Comparison of ENCODE assay signal across 17 mouse cellular contexts in the genomic region with DNA sequence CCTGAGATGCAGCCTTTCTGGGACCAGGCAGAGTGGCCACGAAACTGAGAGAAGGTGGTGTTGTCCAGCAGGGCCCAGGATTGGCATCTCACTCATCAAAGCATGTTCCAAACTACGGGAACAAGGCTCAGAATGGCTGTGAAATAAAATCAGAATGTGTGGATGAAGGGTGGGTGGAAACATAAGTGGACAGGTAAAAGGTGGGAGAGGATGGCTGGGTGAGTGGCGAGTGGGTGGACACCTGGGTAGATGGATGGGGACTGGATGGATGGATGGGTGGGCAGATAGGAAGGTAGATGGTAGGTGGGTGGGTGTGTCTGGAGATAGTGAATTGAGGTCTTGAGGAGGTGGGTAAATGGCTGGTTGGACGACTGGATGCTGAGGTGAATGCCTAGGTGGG.
DNase-seq lines count a peak whose midpoint lies in the region; ATAC-seq lines count a peak whose summit lies in the region.
"Had no signal": no experiment of that assay in that cellular context is flagged by ENCODE, and none has a peak within 500 bp of the region (broad histone marks: within the 10 kb centered on the region; RNA-seq: fewer than 3 reads in every experiment).

No protein-coding gene starts in this region.

- 86% methylated on average over 4 of the region's 4 CpGs for WGBS in hindbrain, embryonic 14.5 days
- WGBS in hindbrain, embryonic 11.5 days, result 78% methylated on average over 4 of the region's 4 CpGs
- WGBS in neural tube, embryonic 13.5 days, result 79% methylated on average over 4 of the region's 4 CpGs
- 81% methylated on average over 4 of the region's 4 CpGs for WGBS in neural tube, embryonic 15.5 days
- 88% methylated on average over 4 of the region's 4 CpGs for WGBS in forebrain, embryonic 16.5 days

- no peak for DNase-seq in hindbrain, embryonic 14.5 days (ENCODE audit: low spot score)
- DNase-seq in hindbrain, embryonic 11.5 days (ENCODE audit: low spot score), result no peak
- no peak for DNase-seq in frontal cortex, postnatal 14 days (ENCODE audit: low spot score in 2 of 2)
- no peak for DNase-seq in cerebellum, adult 11-12 months
- DNase-seq: adrenal gland, adult 8-10 months; cerebellum, adult 2 months; gastrocnemius, postnatal 10 days; heart, postnatal 14 days; layer of hippocampus, adult 9-11 months; thymus, adult 2 months had no signal

- 0 out of 2 replicates have a peak overlapping the region, but pooled peaks have one; percentile 78 for H3K27ac ChIP-seq in hindbrain, embryonic 14.5 days
- H3K27ac ChIP-seq in hindbrain, embryonic 11.5 days (ENCODE audit: low read depth, low read length), result no peak overlapping the region
- H3K27ac ChIP-seq in neural tube, embryonic 13.5 days (replicated peaks), result peak overlapping the region; percentile 84
- no peak overlapping the region for H3K27ac ChIP-seq in neural tube, embryonic 15.5 days (replicated peaks)
- peak overlapping the region; percentile 90 for H3K27ac ChIP-seq in forebrain, embryonic 16.5 days (ENCODE audit: low read length)
- H3K27ac ChIP-seq: neural tube, embryonic 12.5 days had no signal

- H3K9me3 ChIP-seq in hindbrain, embryonic 14.5 days (ENCODE audit: control insufficient read depth, low read length), result no peaks in the 10 kb centered on the region
- H3K9me3 ChIP-seq in hindbrain, embryonic 11.5 days (ENCODE audit: control insufficient read depth, low read length), result no peaks in the 10 kb centered on the region
- H3K9me3 ChIP-seq in neural tube, embryonic 13.5 days, result no peaks in the 10 kb centered on the region
- no peaks in the 10 kb centered on the region for H3K9me3 ChIP-seq in neural tube, embryonic 15.5 days (replicated peaks)
- no peaks in the 10 kb centered on the region for H3K9me3 ChIP-seq in forebrain, embryonic 16.5 days (ENCODE audit: control insufficient read depth, low read length)
- H3K9me3 ChIP-seq: intestine, embryonic 15.5 days; neural tube, embryonic 12.5 days had no signal

- H3K4me1 ChIP-seq in hindbrain, embryonic 14.5 days (replicated peaks; ENCODE audit: control insufficient read depth, insufficient read depth, low read length), result peaks cover 45% of the 10 kb centered on the region
- H3K4me1 ChIP-seq in hindbrain, embryonic 11.5 days (replicated peaks; ENCODE audit: control insufficient read depth, insufficient read depth, low read length), result peaks cover 30% of the 10 kb centered on the region
- peaks cover 65% of the 10 kb centered on the region for H3K4me1 ChIP-seq in neural tube, embryonic 13.5 days (replicated peaks)
- peaks cover 53% of the 10 kb centered on the region for H3K4me1 ChIP-seq in neural tube, embryonic 15.5 days
- H3K4me1 ChIP-seq in forebrain, embryonic 16.5 days (replicated peaks; ENCODE audit: control insufficient read depth, insufficient read depth, low read length), result peaks cover 43% of the 10 kb centered on the region

- no peaks in the 10 kb centered on the region for H3K36me3 ChIP-seq in hindbrain, embryonic 14.5 days (replicated peaks; ENCODE audit: control insufficient read depth, insufficient read depth)
- H3K36me3 ChIP-seq in hindbrain, embryonic 11.5 days (ENCODE audit: control insufficient read depth, insufficient read depth, low read length), result no peaks in the 10 kb centered on the region
- no peaks in the 10 kb centered on the region for H3K36me3 ChIP-seq in neural tube, embryonic 13.5 days
- H3K36me3 ChIP-seq in neural tube, embryonic 15.5 days, result no peaks in the 10 kb centered on the region
- no peaks in the 10 kb centered on the region for H3K36me3 ChIP-seq in forebrain, embryonic 16.5 days (ENCODE audit: control insufficient read depth, insufficient read depth)
- H3K36me3 ChIP-seq: intestine, embryonic 15.5 days; neural tube, embryonic 12.5 days had no signal

- H3K4me2 ChIP-seq in hindbrain, embryonic 14.5 days (replicated peaks), result no peak overlapping the region
- H3K4me2 ChIP-seq in hindbrain, embryonic 11.5 days (replicated peaks; ENCODE audit: low read depth, low read length), result no peak overlapping the region
- H3K4me2 ChIP-seq in neural tube, embryonic 13.5 days, result no peak overlapping the region
- H3K4me2 ChIP-seq in neural tube, embryonic 15.5 days, result no peak overlapping the region
- H3K4me2 ChIP-seq in forebrain, embryonic 16.5 days (ENCODE audit: low read length), result no peak overlapping the region
- H3K4me2 ChIP-seq: liver, embryonic 11.5 days; neural tube, embryonic 12.5 days had no signal

- no peak overlapping the region for H3K9ac ChIP-seq in hindbrain, embryonic 14.5 days
- H3K9ac ChIP-seq in hindbrain, embryonic 11.5 days (ENCODE audit: low read depth, low read length), result no peak overlapping the region
- no peak overlapping the region for H3K9ac ChIP-seq in neural tube, embryonic 13.5 days
- H3K9ac ChIP-seq in neural tube, embryonic 15.5 days (replicated peaks), result no peak overlapping the region
- no peak overlapping the region for H3K9ac ChIP-seq in forebrain, embryonic 16.5 days (replicated peaks; ENCODE audit: low read depth, low read length)
- H3K9ac ChIP-seq: neural tube, embryonic 12.5 days had no signal

- no peak for ATAC-seq in hindbrain, embryonic 14.5 days (ENCODE audit: low FRiP score)
- no peak for ATAC-seq in hindbrain, embryonic 11.5 days (ENCODE audit: low FRiP score)
- no peak for ATAC-seq in neural tube, embryonic 13.5 days (ENCODE audit: low read depth)
- no peak for ATAC-seq in neural tube, embryonic 15.5 days (ENCODE audit: low FRiP score)
- ATAC-seq in forebrain, embryonic 16.5 days, result no peak
- ATAC-seq: intestine, embryonic 15.5 days; lung, postnatal 0 days had no signal

- no peaks in the 10 kb centered on the region for H3K27me3 ChIP-seq in hindbrain, embryonic 14.5 days (ENCODE audit: control insufficient read depth, insufficient read depth, low read length)
- H3K27me3 ChIP-seq in hindbrain, embryonic 11.5 days (ENCODE audit: control insufficient read depth, insufficient read depth, low read length), result no peaks in the 10 kb centered on the region
- H3K27me3 ChIP-seq in neural tube, embryonic 13.5 days, result no peaks in the 10 kb centered on the region
- no peaks in the 10 kb centered on the region for H3K27me3 ChIP-seq in neural tube, embryonic 15.5 days (replicated peaks)
- H3K27me3 ChIP-seq in forebrain, embryonic 16.5 days (replicated peaks; ENCODE audit: control insufficient read depth, insufficient read depth, low read length), result no peaks in the 10 kb centered on the region
- H3K27me3 ChIP-seq: intestine, embryonic 15.5 days; neural tube, embryonic 12.5 days had no signal

- H3K4me3 ChIP-seq in hindbrain, embryonic 14.5 days (replicated peaks; ENCODE audit: low read length), result no peak overlapping the region
- H3K4me3 ChIP-seq in hindbrain, embryonic 11.5 days (ENCODE audit: low read depth, low read length), result no peak overlapping the region
- no peak overlapping the region for H3K4me3 ChIP-seq in neural tube, embryonic 13.5 days
- H3K4me3 ChIP-seq in neural tube, embryonic 15.5 days (replicated peaks), result no peak overlapping the region
- H3K4me3 ChIP-seq in forebrain, embryonic 16.5 days (replicated peaks; ENCODE audit: low read length), result no peak overlapping the region
- H3K4me3 ChIP-seq: intestine, embryonic 15.5 days; neural tube, embryonic 12.5 days had no signal

Comparison
In these comparisons a context has a peak if more than half of its experiments do, and no peak if none do; other contexts are left out.
1. H3K27ac ChIP-seq: peak in hindbrain, embryonic 14.5 days (single experiment), neural tube, embryonic 13.5 days (single experiment) and forebrain, embryonic 16.5 days (single experiment); none in hindbrain, embryonic 11.5 days (single experiment) and neural tube, embryonic 15.5 days (single experiment).